Mouse (Mus musculus) testis, postnatal 10 days (tissue): ENCODE measurements at regions not wholly inside any gene's neighbourhood (a gene's known extent, or its start where the extent isn't known, plus 50 kb on each side); places are given as distances from the start of the nearest gene placed in this dataset.
A peak's percentile ranks its signal among the peaks of the same experiment; 100 is the strongest.
"Not testable (repeated sequence)": the region's sequence is repeated elsewhere in the genome, so short reads cannot be mapped to it uniquely, and the experiment has no call there.

Experiments used
- DNase-seq: peaks from one replicate; pipeline ENCODE4 v3.0.0; 2021; ENCODE audit warnings: low spot score

DNA sequence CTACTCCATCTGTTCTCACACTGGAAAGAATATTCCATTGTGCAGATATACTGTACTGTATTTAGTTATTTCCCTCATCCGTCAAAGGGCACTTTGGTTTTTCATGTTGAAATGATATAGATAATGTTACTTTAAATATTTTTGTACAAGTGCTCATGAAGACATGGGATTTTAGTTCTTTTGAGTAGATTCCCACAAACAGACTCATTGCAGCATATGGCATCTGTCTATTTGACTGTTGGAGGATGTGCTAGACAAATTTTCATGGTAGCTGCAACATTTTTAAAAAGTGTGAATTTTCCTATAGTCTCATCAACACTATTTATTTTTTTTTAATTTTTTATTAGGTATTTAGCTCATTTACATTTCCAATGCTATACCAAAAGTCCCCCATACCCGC is 502.5 kb downstream of the Hdgfl1 start:
- no peak for DNase-seq

DNA sequence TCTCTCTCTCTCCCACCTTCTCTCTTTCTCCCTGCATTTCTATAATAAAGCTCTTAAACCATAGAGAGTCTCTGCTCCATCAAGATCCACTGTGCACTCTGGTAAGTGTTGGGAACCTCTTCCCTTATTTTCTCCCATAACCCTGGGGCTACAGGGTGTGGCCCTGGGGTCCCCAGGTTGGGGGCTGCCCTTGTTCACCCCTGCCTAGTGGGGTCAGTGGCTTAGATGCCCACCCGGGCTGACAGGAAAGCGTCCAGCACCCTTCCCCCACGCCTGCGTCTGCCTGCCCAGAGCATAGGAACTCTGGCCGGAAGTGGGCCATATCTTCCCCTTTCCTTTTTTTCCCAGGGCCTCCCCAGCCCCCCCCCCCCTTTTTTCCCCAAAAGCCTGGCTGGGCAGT is 534.0 kb downstream of the Hdgfl1 start:
- DNase-seq: no peak

DNA sequence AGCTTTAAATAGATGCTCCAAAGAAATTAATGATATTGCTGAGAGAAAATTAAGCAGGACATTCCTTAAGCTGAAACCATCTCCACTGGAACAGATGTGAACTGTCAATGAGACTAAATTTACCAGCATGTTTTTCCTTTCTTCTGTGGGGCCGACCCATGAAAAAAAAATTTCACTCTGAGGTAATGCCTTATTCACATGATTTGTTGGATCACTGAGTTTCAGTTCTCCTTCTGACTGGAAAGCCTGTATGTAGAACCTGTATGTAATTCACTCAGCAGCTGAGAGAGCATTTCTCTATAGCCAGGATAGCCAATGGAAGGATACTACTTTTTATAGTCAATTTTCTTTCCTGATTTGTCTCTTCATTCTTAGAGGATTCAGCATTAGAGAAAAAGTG is 535.3 kb downstream of the Hdgfl1 start:
- DNase-seq: no peak

DNA sequence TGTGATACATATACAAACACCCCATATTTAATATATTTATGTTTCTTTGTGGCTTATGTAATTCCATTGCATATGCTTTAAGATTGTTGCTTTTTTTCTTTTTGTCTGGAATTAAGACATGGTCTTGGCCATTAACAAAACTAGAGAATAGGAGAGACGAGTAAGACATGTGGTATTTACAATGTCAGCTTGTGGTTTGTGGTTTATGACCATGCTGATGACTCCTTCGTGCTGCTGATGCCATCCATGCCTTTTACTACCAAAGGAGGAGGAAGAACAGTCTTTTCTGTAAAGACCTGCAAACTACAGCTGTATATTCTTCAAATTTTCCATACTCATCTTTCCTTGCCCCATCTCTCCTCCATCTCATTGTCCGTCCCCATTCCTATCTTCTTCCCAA is 552.7 kb downstream of the Hdgfl1 start:
- DNase-seq: no peak

DNA sequence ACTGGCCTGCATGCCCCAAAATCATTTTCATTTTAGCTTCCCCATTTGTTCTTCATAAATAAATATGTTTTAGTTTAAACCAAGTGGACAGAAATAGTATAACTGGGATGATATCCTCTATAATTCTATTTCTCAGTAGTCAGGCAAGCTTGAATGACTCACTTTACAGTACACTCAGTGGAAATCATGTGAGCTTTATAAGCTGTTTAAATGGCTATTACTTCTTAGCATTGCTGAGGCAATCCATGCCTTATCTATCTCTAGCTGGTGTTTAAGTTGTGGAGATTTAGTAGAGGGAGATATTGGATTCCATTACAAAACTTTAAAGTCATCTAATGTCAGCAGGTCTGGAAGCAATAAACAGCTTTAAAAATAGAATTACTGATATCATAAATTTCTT is 553.4 kb downstream of the Hdgfl1 start:
- DNase-seq: no peak

DNA sequence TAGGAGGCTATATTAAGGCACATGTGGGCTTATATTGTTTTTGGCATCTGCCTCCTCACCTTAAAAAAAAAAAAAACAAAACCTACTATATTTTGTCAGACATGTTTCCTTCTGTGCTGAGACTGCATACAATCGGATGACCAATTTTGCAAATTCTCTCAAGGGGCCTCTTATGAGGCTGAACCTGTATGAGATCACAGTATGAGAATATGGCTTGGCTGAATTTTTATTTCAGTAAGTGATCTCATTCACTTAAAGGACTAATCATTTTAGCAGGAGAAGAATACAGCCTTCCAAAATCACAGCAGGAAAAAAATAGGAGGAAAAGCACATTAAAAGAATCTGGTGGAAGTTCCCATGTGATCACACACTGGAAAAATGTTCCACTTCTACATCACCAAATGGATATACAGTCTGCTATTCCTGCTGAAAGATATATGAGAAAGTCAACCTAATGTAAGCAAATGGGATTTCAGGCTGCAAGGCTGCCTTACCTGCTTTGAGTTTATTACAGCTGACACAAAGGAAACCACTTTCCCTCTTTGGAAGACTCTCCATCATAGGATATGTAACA is 564.3 kb downstream of the Hdgfl1 start:
- no peak for DNase-seq

DNA sequence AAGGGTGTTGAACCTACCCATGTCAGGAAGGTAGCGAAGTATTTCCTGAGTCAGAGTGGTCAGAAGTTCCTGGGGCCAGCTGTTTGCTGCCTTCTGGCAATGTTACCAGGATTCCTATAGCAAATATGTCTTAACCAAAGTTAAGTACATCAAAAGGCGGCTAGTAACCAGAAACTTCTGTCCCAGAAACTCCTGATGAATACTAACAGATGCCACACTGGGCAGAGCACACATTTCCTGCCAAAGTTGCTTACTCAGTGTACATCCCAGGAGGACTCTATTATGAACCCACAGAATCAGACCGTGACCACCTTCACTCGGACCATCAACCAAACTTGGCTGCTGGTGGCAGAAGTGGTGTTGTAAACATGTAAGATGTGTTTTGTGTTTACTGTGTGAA is 575.3 kb downstream of the Hdgfl1 start:
- no peak for DNase-seq

DNA sequence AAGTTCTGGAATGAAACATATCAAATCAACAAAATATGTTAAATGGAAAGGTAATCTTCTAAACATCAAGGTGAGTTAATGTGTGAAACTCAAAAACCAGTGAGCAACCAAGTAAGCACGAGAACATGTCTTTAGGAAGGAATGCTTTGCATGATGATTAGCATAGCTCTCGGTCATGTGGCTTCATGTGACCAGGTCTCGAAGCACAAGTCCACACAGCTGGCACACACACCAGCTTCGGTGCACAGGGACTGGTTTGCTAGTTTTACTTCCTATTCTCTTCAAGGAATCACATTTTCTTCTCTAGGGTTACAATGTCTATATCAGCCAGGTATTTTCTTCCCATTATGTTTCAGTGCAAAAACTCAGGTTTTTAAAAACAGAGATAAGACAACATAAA is 586.1 kb downstream of the Hdgfl1 start:
- DNase-seq: no peak

DNA sequence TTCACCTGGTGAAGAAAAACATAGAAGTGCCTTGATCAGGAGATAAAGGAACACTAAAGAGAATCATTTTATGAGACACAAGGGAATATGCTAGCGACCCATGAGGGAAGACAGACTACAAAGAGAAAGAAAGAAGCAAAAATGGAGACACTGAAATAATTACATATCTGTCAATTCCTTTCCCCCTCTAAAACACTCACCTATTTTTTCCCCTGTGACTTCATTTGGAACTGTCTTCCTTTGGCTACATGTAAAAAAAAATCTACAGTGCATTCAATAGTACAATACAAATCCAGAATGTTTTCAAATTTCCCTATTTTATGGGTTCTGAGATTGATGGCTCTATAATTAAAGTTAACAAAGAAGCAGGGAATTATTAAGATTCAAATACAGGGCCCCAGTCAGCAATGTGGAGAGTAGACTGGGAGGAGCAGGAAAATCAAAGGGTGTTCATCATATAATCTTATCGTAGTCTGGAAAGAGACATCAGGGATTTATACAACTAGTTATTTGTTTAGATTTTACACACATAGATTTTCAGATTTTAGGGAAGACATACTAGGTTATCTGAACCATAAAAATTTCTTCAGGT is 598.0 kb downstream of the Hdgfl1 start:
- DNase-seq: no peak

DNA sequence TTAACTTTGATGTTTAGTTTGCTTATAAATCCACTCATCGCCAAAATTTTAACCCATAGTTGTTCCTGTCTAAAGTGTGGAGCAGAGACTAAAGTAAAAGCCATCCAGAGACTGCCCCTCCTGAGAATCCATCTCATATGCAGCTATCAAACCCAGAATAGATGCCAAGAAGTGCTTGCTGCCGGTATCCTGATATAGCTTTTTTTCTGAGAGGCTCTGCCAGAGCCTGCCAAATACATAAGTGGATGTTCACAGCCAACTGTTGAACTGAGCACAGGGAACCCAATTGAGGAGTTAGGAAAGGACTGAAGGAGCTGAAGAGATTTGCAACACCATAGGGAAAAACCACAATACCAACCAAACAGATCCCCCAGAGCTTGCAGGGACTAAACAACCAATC is 600.3 kb downstream of the Hdgfl1 start:
- DNase-seq: no peak

DNA sequence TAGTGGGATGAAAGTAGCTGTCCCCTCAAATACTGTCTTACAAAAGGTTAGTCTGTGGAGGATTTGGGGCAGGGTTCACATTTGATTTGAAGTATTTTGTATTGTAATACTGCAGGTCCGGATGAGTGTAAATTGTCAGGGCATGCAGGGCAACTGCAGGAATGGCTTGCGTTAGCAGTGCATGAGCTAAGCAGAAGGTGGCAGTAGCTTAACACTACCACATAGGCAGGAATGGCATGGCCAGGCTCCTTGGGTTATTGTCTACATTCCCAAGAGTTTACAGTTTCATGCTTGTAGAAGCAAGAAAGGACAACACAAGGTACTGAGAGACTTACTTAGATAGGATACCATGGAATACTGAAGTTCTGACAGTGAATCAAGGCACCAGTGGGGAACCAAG is 611.3 kb downstream of the Hdgfl1 start:
- no peak for DNase-seq

DNA sequence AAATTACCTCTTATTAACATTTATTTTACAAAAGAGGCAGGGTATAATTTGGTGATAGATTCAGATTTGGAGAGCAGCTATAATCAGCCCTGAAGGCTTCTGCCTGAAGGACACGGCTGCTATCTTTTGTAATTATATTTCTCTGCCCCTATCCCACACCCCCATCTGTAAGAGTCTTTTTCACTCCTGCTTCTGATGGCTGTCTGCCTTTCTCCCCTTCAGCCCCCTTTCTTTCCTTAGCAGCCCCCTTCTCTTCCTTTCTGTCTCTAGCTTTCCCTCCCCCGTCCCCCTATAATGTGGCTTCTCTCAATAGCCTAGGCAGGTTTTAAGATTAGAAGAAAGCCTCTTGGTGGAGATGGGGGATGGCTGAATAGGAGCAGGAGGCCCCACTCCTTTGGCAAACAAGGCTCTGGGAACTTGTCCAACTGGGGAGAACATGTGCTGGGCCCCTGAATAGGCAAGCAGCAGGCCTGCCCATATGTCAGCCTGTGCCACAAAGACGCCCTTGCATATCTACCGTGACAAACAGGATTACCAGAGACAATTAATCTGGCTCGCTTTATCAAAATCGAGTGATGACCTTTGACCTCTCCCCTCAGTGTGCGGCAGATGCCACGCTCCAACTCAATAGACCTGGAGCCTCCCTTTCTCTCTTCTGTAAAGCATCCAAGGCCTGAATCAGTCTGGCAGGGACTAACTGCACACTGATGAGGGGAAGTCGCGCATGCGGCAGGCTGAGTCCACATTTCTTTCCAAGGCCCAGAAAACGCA is 615.1 kb downstream of the Hdgfl1 start:
- DNase-seq: peak; percentile 38

DNA sequence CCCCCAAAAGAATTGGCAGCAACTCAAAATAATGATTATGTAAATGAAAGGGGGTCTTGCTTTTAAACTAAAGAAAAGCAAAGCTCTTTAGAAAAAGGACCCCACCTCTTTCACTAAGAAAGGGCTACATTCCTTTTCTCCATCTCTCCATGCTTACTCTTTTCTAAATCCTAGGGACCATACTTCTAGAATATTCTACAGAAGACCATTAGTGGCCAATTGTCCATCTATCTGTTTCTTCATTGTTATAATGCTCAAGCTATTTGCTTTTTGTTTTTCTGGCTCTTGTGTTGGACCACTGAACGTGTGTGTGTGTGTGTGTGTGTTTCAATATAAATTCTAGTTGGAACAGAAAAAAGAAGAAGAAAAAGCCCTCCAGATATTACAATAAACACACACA is 615.7 kb downstream of the Hdgfl1 start:
- no peak for DNase-seq

DNA sequence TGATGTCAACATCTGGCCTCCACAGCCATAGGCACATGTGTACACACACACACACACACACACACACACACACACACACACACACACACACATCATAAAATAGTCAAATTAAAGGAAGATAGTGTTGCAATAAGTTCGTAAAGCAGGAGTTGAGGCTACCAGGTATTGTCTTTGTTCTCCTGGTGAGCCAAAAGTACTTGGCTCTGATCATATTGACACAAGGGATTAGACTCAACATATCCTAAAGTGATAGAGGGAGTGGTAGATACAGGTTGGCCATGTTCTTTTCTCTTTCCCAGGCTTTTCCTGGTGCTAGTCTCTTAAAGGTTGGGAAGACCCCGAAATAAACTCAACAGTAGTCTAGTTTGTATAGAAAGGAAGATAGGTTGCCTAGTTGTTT is 616.9 kb downstream of the Hdgfl1 start:
- DNase-seq: no peak

DNA sequence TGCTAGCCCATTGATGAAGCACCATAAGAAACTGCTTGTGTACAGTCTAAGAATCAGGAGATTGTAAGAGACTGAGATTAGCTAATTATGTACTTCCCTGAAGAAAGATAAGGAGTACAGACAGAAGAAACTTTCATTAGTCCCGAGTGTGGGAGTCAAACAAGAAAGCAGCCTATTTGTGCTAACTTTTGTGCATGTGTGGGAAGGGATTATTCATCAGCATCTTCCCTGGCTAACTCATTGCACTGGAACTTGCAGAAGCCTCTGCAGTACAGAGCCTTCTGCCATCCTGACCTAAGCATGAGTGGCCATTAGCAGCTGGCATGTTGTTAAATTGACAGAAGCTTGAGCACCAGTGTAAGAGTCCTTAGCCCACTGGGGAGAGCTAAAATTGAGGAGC is 619.5 kb downstream of the Hdgfl1 start:
- no peak for DNase-seq

DNA sequence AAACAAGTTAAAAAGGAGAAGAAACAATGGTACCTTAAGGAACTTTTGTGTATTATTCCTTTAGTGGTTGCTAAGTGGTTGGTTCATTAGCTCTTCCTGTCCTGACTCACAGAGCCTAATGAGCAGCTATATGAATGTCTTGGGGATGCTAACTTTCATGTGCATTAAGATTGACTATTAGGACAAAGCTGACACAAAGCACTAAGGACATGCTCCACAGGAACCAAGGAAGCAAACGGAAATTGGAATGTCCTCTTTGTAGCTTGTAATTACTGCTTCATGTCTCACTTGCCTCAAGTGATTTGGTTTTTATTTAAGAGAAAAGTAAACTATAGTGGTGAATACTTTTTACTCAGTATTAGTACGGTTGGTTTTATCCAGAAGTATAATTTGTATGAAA is 627.2 kb downstream of the Hdgfl1 start:
- DNase-seq: no peak

DNA sequence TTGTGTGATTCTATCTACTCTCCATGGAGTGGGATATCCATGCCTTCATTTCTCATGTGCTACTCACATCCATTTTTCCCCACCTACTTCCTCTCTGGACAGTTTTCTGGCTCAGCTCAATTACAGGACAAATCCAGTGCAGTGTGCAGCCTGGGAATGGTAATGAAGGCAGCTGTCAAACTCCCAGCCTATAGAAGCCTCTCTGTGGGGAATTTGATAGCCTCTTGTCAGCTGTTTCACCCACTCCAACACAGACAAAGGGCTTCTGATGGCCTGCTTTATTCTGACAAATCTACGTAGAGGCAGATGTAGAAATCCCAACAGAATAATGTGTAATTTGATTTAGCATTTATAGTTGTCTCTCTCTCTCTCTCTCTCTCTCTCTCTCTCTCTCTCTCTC is 650.6 kb downstream of the Hdgfl1 start:
- no peak for DNase-seq

DNA sequence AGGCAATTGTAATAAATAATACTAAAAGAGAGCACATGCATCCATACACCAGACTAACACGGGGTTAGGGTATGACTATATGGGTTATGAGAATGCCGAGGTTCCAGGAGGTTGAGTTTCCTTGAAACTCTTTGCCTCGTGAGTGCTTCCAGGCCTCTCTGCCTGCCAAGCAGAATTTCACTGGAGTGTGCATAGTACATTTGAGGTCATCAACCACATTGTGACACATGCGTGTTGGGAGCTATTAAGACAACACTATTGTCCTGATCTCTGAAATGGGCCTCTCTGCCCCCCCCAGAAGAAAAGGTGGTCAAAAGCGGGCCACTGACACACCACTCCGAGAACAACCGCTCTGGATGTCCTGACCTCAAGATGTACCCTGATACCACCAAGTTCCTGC is 655.8 kb downstream of the Hdgfl1 start:
- no peak for DNase-seq

DNA sequence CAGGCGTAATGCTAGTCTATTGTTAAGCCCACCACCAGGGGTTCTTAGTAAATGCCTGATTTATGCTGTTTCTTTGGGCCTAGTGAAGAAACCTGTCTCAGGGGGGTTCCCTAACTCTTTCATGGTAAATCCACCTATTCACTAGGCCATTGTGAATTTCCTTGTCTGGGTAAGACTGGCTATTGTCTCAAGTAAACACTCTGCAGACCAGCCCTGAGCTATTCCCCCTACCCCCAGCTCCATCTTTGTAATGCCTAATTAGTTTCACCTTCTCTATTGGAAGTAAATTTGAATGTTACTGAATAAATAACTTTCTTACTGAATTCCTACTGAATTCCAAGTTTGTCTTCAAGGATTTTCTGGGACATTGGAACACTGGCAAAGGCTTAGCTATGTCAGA is 656.2 kb downstream of the Hdgfl1 start:
- not testable (repeated sequence) for DNase-seq

DNA sequence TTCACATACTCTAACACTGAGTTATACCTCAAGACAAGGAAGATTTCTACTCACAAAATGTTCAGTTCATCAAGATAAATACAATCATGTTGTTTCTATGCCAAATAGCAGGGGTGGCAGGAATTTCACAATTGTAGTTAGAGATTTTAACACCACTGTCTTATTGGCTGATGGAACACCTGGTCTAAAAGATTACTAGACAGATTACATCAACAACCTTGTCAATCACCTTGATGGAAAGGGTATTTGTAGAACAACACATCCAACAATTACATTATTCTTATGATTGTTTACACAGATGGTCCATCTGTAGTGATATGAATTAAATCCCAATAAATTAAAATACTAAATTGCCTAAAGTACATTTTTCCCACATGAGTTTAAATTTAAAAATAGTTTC is 657.4 kb downstream of the Hdgfl1 start:
- no peak for DNase-seq

DNA sequence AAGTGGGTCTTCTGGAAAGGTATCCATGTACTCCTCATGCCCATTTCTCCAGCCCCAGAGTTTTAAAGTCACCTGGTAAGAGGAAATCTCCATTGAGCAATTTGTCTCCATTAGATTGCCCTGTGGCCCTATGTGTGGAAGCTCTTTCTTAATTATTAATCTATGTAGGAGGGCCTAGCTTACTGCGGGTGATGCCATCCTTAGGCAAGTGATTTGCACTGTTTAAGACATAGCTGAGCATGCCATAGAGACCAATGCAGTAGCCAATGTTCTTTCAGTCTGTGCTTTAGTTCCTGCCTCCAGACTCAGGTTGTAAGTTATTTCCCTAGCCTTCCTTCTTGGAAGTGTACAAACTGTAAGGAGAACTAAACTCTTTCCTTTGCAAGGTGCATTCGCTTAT is 661.0 kb downstream of the Hdgfl1 start:
- no peak for DNase-seq

DNA sequence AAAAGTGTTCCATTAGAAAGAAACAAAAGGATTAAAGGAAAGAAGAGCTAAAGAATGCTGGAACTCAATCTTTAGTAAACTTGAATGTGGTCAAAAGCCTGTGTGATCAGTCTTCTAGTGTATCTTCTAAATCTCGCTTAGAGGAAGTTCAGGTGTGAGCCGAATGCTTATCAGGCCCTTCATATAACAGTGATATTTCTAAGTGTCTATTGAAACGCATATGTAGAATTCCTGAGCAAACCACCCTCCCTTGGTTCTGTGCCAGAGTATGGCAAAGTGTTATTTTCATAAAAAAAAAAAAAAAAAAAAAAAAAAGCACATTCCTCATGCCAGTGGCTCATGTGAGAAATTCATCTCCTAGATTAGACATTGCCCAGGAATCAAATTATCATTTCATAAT is 681.2 kb downstream of the Hdgfl1 start:
- no peak for DNase-seq

DNA sequence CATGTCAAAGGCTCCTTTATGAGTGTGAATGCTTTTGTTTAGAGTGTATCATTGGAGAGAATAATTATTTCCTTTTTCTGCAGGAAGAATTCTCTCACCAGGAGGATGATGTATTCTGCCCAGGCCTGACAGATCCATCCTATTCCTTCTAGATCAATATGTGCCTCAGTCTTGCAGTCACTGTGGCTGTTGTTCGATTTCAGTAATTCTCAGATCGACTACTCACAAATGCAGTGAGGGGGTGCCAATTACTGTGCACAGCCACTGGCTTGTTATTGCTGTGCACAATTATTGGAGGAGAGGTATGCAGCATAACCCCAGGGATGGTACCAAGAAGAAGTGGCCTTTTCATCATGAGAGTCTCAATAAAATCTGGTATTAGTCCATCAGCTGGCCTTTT is 689.2 kb downstream of the Hdgfl1 start:
- DNase-seq: no peak

DNA sequence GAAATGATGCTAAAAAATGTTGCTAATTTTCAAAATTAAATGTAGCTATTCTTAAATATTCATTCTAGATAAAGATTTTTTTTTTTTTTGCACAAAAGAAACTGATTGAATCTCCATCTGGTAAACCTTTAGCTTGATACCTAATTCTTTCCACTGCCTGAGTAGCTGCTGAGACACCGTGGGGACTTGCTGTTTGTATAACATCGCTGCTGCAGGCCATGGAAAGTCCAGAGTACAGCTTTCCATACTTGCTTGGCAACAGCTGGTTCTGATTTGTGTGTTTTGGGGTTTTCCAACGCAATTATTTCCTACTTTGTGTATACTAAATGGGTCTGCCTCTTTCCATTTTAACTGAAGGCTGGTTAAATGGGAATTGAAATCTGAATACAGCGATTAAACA is 689.7 kb downstream of the Hdgfl1 start:
- DNase-seq: no peak
